Mouse (Mus musculus): ENCODE measurements around the gene Clhc1. TPM values are rescaled to one million over a fixed set of nuclear protein-coding genes. Genes with fewer than 3 reads are reported as not detected.

The Clhc1 gene
- polyA plus RNA-seq, 1 experiment from 2014 or later = 0.05 TPM

DNA sequence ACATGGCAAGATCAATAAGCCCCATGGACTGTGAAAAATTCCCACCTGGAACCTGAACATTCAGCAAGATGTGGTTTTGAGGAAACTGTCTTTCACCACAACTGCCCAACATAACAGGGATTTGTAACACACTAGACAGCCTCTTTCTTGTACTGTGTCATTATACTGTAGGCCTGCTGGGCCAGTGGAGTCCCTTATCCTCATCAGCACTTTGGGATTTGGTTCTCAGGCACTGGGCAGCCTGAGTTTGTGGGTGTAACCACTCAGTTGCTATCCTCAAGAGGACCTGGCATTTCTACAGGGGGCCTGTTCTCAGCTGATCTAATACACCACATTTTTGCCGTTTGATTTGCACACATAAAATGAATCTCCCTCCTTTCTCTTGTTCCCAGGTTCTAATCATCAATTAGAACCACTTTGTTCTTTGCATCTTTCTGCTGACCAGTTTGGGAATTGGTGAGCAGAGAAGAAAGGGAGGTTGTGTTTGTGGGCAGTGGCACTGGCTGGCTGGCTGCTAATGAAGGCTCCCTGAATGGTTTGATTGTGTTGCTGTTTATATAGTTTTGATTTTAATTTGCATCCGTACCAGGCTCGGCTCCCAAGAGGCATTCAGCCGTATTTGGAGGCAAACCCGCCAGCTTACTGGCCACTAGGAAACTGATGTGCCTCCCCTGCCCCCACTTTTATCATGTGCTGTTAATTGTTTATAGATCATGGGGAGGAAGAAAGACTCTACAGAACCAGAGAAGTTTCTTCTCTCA is 74.5 kb downstream of the Clhc1 start:
- H3K27ac ChIP-seq = no peak overlapping the region
- DNase-seq (no peak), ATAC-seq (ENCODE audit: low read depth) (no peak)
- H3K9me3 ChIP-seq (replicated peaks) = no peaks in the 10 kb centered on the region
- H3K4me2 ChIP-seq = no peak overlapping the region
- H3K4me3 ChIP-seq (replicated peaks) = no peak overlapping the region
- WGBS (ENCODE audit: insufficient replicate concordance) = 72% methylated on average over 5 of the region's 5 CpGs
- H3K4me1 ChIP-seq (replicated peaks) = no peaks in the 10 kb centered on the region
- no peaks in the 10 kb centered on the region for H3K36me3 ChIP-seq
- H3K9ac ChIP-seq = no peak overlapping the region
- no peaks in the 10 kb centered on the region for H3K27me3 ChIP-seq

DNA sequence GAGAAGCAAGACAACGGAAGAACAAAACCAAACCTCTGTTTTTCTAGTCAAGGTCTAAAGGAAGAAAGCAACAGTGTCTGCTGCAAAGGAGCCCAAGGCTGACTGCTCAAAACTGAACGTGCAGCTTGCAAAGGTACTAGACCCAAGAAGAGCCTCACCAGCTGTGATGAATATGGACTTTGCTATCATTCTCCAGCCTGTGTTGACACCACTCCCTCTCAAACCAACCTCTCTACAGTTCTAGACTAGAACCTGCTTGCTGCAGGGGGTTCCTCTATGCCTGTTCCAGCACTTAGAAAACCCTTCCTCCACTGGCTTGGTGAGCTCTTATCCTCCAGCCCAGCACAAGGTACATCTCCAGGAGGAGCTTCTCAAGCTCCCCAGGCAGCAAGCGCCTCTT is 75.6 kb downstream of the Clhc1 start:
- Histone ChIP-seq H3K4me1 (replicated peaks) (no peaks in the 10 kb centered on the region), H3K9me3 (replicated peaks) (no peaks in the 10 kb centered on the region), H3K36me3 (no peaks in the 10 kb centered on the region), H3K9ac (no peak overlapping the region), H3K27me3 (no peaks in the 10 kb centered on the region), H3K27ac (no peak overlapping the region), H3K4me2 (no peak overlapping the region), H3K4me3 (replicated peaks) (no peak overlapping the region)
- no peak for ATAC-seq (ENCODE audit: low read depth)
- WGBS (ENCODE audit: insufficient replicate concordance) = 55% methylated on average over 3 of the region's 3 CpGs
- no peak for DNase-seq

DNA sequence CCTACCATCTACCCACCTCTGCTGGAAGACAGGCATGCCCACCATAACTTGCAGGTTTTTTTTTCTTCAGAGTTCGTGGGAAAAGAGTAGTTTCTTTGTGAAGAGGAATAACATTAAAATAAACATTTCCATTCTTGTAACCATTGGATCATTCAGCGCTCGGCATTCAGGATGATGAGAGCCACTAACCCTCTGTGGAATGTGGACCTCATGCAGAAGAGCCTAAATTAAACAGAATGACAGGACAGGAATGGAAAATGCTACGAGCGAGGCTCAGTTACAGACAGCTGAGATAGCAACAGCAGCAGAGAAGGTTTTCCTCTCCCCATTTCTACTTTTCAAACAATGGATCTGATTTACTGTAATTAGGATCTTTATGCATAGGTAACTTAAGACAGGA is 78.8 kb downstream of the Clhc1 start:
- no peak for ATAC-seq (ENCODE audit: low read depth)
- H3K4me3 ChIP-seq (replicated peaks) = no peak overlapping the region
- no peaks in the 10 kb centered on the region for H3K9me3 ChIP-seq (replicated peaks)
- DNase-seq = no peak
- no peak overlapping the region for H3K27ac ChIP-seq
- no peak overlapping the region for H3K4me2 ChIP-seq
- 57% methylated on average over 5 of the region's 5 CpGs for WGBS (ENCODE audit: insufficient replicate concordance)
- no peaks in the 10 kb centered on the region for H3K27me3 ChIP-seq
- no peak overlapping the region for H3K9ac ChIP-seq
- H3K36me3 ChIP-seq = no peaks in the 10 kb centered on the region
- H3K4me1 ChIP-seq (replicated peaks) = no peaks in the 10 kb centered on the region

DNA sequence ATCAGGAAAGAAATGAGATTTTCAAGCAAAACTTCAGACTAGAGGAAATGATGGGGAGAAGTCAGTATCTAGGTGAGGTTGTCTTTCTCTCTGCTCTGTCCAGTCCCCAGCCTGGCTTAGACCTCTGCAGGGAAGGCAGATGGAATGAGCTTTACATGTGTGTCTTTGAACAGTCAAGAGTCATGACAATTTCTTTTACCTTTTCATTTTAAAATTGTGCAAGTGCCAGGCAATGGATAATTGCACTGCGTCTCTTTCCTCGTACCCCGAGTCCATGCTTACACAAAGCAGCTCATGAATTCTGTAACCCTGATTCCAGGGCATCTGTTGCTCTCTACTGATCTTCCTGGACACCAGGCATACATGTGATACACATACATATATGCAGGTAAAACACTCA is 80.0 kb downstream of the Clhc1 start:
- no peak overlapping the region for H3K4me2 ChIP-seq
- H3K36me3 ChIP-seq = no peaks in the 10 kb centered on the region
- H3K4me3 ChIP-seq (replicated peaks) = no peak overlapping the region
- DNase-seq (no peak), ATAC-seq (ENCODE audit: low read depth) (no peak)
- H3K9ac ChIP-seq = no peak overlapping the region
- 76% methylated on average over 3 of the region's 3 CpGs for WGBS (ENCODE audit: insufficient replicate concordance)
- no peaks in the 10 kb centered on the region for H3K27me3 ChIP-seq
- no peaks in the 10 kb centered on the region for H3K4me1 ChIP-seq (replicated peaks)
- H3K9me3 ChIP-seq (replicated peaks) = no peaks in the 10 kb centered on the region
- H3K27ac ChIP-seq = no peak overlapping the region

Other genes starting within 250 kb of the Clhc1 start
- 5.0 and 5.2 TPM in 2 replicates for gene Ccdc88a, start 174.3 kb upstream of the Clhc1 start, polyA plus RNA-seq (2015; fragmentation: Nextera tagmentation; extraction: Ambion mirVana)
- 25.0 and 29.8 TPM in 2 replicates for gene Prorsd1, start 32.9 kb upstream of the Clhc1 start, polyA plus RNA-seq (2015; fragmentation: Nextera tagmentation; extraction: Ambion mirVana)
- 29.3 and 32.5 TPM in 2 replicates for gene Mtif2, start 21.5 kb upstream of the Clhc1 start, polyA plus RNA-seq (2015; fragmentation: Nextera tagmentation; extraction: Ambion mirVana)
- 964 and 1,016 TPM in 2 replicates for gene Rps27a, start 159 bp downstream of the Clhc1 start, polyA plus RNA-seq (2015; fragmentation: Nextera tagmentation; extraction: Ambion mirVana)
- 11.9 TPM in 2 replicates for gene Rtn4, start 145.0 kb downstream of the Clhc1 start, polyA plus RNA-seq (2015; fragmentation: Nextera tagmentation; extraction: Ambion mirVana)

Data from liver, embryonic 13.5 days (tissue).